Mouse (Mus musculus): Measurements from ENCODE around the gene Gm12845. TPM values are rescaled to one million over a fixed set of nuclear protein-coding genes. Genes with fewer than 3 reads are reported as not detected.

Gene Gm12845
- polyA plus RNA-seq (2016; fragmentation: Nextera tagmentation; extraction: Ambion mirVana), result not detected in 2 replicates

- no peak for DNase-seq (ENCODE audit: low spot score)
- Histone ChIP-seq H3K27ac (no peak within 1 kb of the TSS), H3K36me3 (no peaks in the 10 kb centered on the region), H3K4me3 (no peak within 1 kb of the TSS), H3K27me3 (ENCODE audit: low read depth, poor library complexity, severe bottlenecking) (no peaks in the 10 kb centered on the region), H3K9me3 (replicated peaks) (no peaks in the 10 kb centered on the region), H3K4me1 (no peaks in the 10 kb centered on the region)
- WGBS, result 98% methylated on average over 1 of the region's 1 CpGs
Measured at GRCm38 (mm10) chr4:117724112-117724511, at the start of gene Gm12845. TSS of gene Gm12845 (plus strand) at chr4:117724412.

GRCm38 (mm10) chr4:117676903-117677302 is 47.3 kb upstream of the Gm12845 start:
- Histone ChIP-seq H3K36me3 (peaks cover 89% of the 10 kb centered on the region), H3K27me3 (ENCODE audit: low read depth, poor library complexity, severe bottlenecking) (no peaks in the 10 kb centered on the region), H3K27ac (no peak overlapping the region), H3K4me3 (no peak overlapping the region), H3K4me1 (peaks cover 15% of the 10 kb centered on the region), H3K9me3 (replicated peaks) (no peaks in the 10 kb centered on the region)
- 29% methylated on average over 3 of the region's 3 CpGs for WGBS
- peak; percentile 88 for DNase-seq (ENCODE audit: low spot score)

- H3K4me3 ChIP-seq, result peak overlapping the region; percentile 91
- no peak overlapping the region for H3K27ac ChIP-seq
- peaks cover 50% of the 10 kb centered on the region for H3K36me3 ChIP-seq
- no peaks in the 10 kb centered on the region for H3K27me3 ChIP-seq (ENCODE audit: low read depth, poor library complexity, severe bottlenecking)
- H3K4me1 ChIP-seq, result peaks cover 19% of the 10 kb centered on the region
- H3K9me3 ChIP-seq (replicated peaks), result no peaks in the 10 kb centered on the region
- DNase-seq (ENCODE audit: low spot score), result no peak
- WGBS, result 80% methylated on average over 6 of the region's 6 CpGs
Measured at GRCm38 (mm10) chr4:117680963-117681362, 43.2 kb upstream of the Gm12845 start.

- peak within 1 kb of the TSS; percentile 88 for H3K27ac ChIP-seq
- DNase-seq (ENCODE audit: low spot score), result peak; percentile 96
- peaks cover 19% of the 10 kb centered on the region for H3K4me1 ChIP-seq
- H3K4me3 ChIP-seq, result peak within 1 kb of the TSS; percentile 91
- under 1% methylated on average over 33 of the region's 33 CpGs for WGBS
- H3K36me3 ChIP-seq, result peaks cover 40% of the 10 kb centered on the region
- H3K27me3 ChIP-seq (ENCODE audit: low read depth, poor library complexity, severe bottlenecking), result no peaks in the 10 kb centered on the region
- H3K9me3 ChIP-seq (replicated peaks), result no peaks in the 10 kb centered on the region
Measured at GRCm38 (mm10) chr4:117681931-117682461, 42.2 kb upstream of the Gm12845 start, which contains the start of gene Dmap1. TSS of gene Dmap1 (minus strand) at chr4:117682273.

GRCm38 (mm10) chr4:117682463-117682862 is 41.7 kb upstream of the Gm12845 start:
- Histone ChIP-seq H3K9me3 (replicated peaks) (no peaks in the 10 kb centered on the region), H3K4me3 (peak overlapping the region; percentile 91), H3K27me3 (ENCODE audit: low read depth, poor library complexity, severe bottlenecking) (no peaks in the 10 kb centered on the region), H3K36me3 (peaks cover 35% of the 10 kb centered on the region), H3K4me1 (peaks cover 19% of the 10 kb centered on the region), H3K27ac (peak overlapping the region; percentile 88)
- DNase-seq (ENCODE audit: low spot score), result no peak

- 85% methylated on average over 6 of the region's 6 CpGs for WGBS
- peak overlapping the region; percentile 88; the same call in 1 of the 2 replicates for H3K27ac ChIP-seq
Measured at GRCm38 (mm10) chr4:117683048-117683768, 41.0 kb upstream of the Gm12845 start.

GRCm38 (mm10) chr4:117686354-117686753 is 37.9 kb upstream of the Gm12845 start:
- Histone ChIP-seq H3K27me3 (ENCODE audit: low read depth, poor library complexity, severe bottlenecking) (no peaks in the 10 kb centered on the region), H3K4me1 (peaks cover 10% of the 10 kb centered on the region), H3K36me3 (no peaks in the 10 kb centered on the region), H3K9me3 (replicated peaks) (no peaks in the 10 kb centered on the region), H3K4me3 (no peak overlapping the region), H3K27ac (no peak overlapping the region)
- WGBS, result 78% methylated on average over 4 of the region's 4 CpGs
- DNase-seq (ENCODE audit: low spot score), result no peak

More at GRCm38 (mm10) chr4:117683048-117683768, 41.0 kb upstream of the Gm12845 start:
- H3K9me3 ChIP-seq (replicated peaks), result no peaks in the 10 kb centered on the region
- no peak for DNase-seq (ENCODE audit: low spot score)
- H3K36me3 ChIP-seq, result peaks cover 29% of the 10 kb centered on the region
- peaks cover 19% of the 10 kb centered on the region for H3K4me1 ChIP-seq
- H3K27me3 ChIP-seq (ENCODE audit: low read depth, poor library complexity, severe bottlenecking), result no peaks in the 10 kb centered on the region
- no peak overlapping the region for H3K4me3 ChIP-seq

GRCm38 (mm10) chr4:117705361-117705760 is 18.9 kb upstream of the Gm12845 start:
- H3K4me1 ChIP-seq, result peaks cover 7% of the 10 kb centered on the region; the same call in 1 of the 2 replicates
- WGBS, result 8% methylated on average over 7 of the region's 7 CpGs
- DNase-seq (ENCODE audit: low spot score), result peak; percentile 62

GRCm38 (mm10) chr4:117708780-117709550 is 15.2 kb upstream of the Gm12845 start:
- no peaks in the 10 kb centered on the region for H3K36me3 ChIP-seq
- no peak overlapping the region for H3K4me3 ChIP-seq
- H3K27ac ChIP-seq, result no peak overlapping the region
- WGBS, result 74% methylated on average over 3 of the region's 3 CpGs
- H3K9me3 ChIP-seq (replicated peaks), result no peaks in the 10 kb centered on the region
- no peaks in the 10 kb centered on the region for H3K27me3 ChIP-seq (ENCODE audit: low read depth, poor library complexity, severe bottlenecking)
- no peak for DNase-seq (ENCODE audit: low spot score)
- H3K4me1 ChIP-seq, result peaks cover 7% of the 10 kb centered on the region; the same call in 1 of the 2 replicates

More at GRCm38 (mm10) chr4:117705361-117705760, 18.9 kb upstream of the Gm12845 start:
- no peaks in the 10 kb centered on the region for H3K36me3 ChIP-seq
- no peaks in the 10 kb centered on the region for H3K27me3 ChIP-seq (ENCODE audit: low read depth, poor library complexity, severe bottlenecking)
- H3K27ac ChIP-seq, result no peak overlapping the region
- H3K9me3 ChIP-seq (replicated peaks), result no peaks in the 10 kb centered on the region
- no peak overlapping the region for H3K4me3 ChIP-seq

- H3K4me3 ChIP-seq, result no peak overlapping the region
- H3K36me3 ChIP-seq, result no peaks in the 10 kb centered on the region
- no peak overlapping the region for H3K27ac ChIP-seq
- H3K27me3 ChIP-seq (ENCODE audit: low read depth, poor library complexity, severe bottlenecking), result no peaks in the 10 kb centered on the region
- no peaks in the 10 kb centered on the region for H3K9me3 ChIP-seq (replicated peaks)
- H3K4me1 ChIP-seq, result no peaks in the 10 kb centered on the region
- no peak for DNase-seq (ENCODE audit: low spot score)
- WGBS, result 90% methylated on average over 3 of the region's 3 CpGs
Measured at GRCm38 (mm10) chr4:117712314-117712713, 11.9 kb upstream of the Gm12845 start.

GRCm38 (mm10) chr4:117713303-117714098 is 10.7 kb upstream of the Gm12845 start:
- H3K36me3 ChIP-seq, result no peaks in the 10 kb centered on the region
- no peaks in the 10 kb centered on the region for H3K27me3 ChIP-seq (ENCODE audit: low read depth, poor library complexity, severe bottlenecking)
- WGBS, result 80% methylated on average over 6 of the region's 6 CpGs

GRCm38 (mm10) chr4:117731926-117732325 is 7.7 kb downstream of the Gm12845 start:
- Histone ChIP-seq H3K4me1 (no peaks in the 10 kb centered on the region), H3K36me3 (no peaks in the 10 kb centered on the region), H3K4me3 (no peak overlapping the region), H3K9me3 (replicated peaks) (no peaks in the 10 kb centered on the region), H3K27me3 (ENCODE audit: low read depth, poor library complexity, severe bottlenecking) (no peaks in the 10 kb centered on the region), H3K27ac (no peak overlapping the region)
- WGBS, result 80% methylated on average over 3 of the region's 3 CpGs
- no peak for DNase-seq (ENCODE audit: low spot score)

More at GRCm38 (mm10) chr4:117713303-117714098, 10.7 kb upstream of the Gm12845 start:
- Histone ChIP-seq H3K4me3 (no peak overlapping the region), H3K9me3 (replicated peaks) (no peaks in the 10 kb centered on the region), H3K27ac (no peak overlapping the region), H3K4me1 (no peaks in the 10 kb centered on the region)
- DNase-seq (ENCODE audit: low spot score), result no peak

All from limb, embryonic 10.5 days (tissue).